ENCODE assay signal across 25 mouse cellular contexts in the genomic region with DNA sequence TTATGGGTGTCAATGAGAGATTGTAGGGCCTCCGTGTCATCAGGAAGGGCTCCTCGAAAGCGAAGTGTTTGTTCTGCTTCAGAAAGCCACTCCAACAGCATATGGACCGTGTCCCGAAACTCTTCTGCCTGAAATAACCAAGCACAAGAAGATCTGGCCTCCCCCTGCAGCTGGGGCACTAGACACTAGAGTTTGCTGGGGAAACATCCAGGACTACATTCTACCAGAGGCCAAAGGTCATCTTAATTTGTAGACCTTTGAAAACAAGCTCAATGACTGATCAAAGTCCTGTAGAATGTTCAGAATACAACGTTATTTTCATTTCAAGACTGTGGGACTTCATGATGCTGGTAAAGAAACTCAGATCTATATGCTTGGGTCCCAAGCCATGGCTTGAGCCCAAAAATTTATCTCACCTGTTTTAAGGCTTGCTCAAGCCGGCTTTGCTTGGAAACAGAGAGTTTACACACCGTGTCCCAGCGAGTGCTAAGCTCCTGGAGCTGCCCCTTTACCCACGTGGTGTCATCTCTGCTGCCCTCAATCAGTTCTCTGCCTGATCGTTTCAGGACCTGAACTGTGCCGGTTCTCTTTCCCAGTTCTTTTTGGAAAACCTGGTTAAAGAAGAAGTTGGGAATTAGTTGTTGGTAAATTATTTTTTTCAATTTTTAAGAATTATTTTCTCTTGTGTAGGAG. TPM values are rescaled to one million over a fixed set of nuclear protein-coding genes. Genes with fewer than 3 reads are reported as not detected.
DNase-seq lines count a peak whose midpoint lies in the region; ATAC-seq and TF ChIP-seq lines count a peak whose summit lies in the region.
"Had no signal": no experiment of that assay in that cellular context is flagged by ENCODE, and none has a peak within 500 bp of the region (broad histone marks: within the 10 kb centered on the region; RNA-seq: fewer than 3 reads in every experiment).

No protein-coding gene starts in this region.

- no peak overlapping the region for H3K4me3 ChIP-seq in liver, embryonic 13.5 days (replicated peaks)
- H3K4me3 ChIP-seq in liver, embryonic 11.5 days (ENCODE audit: low read depth, low read length): no peak overlapping the region
- H3K4me3 ChIP-seq in left cerebral cortex, adult 2 months: no peak overlapping the region
- H3K4me3 ChIP-seq: embryonic facial prominence, embryonic 10.5 days; forebrain, embryonic 13.5 days; heart, embryonic 10.5 days; hindbrain, embryonic 12.5 days had no signal

- H3K9ac ChIP-seq in liver, embryonic 13.5 days: no peak overlapping the region
- H3K9ac ChIP-seq in liver, embryonic 11.5 days (ENCODE audit: low read depth, low read length): no peak overlapping the region
- H3K9ac ChIP-seq: forebrain, embryonic 13.5 days; forebrain, postnatal 0 days; hindbrain, embryonic 12.5 days had no signal

- no peaks in the 10 kb centered on the region for H3K4me1 ChIP-seq in liver, embryonic 13.5 days (replicated peaks)
- H3K4me1 ChIP-seq in liver, embryonic 11.5 days (replicated peaks; ENCODE audit: control insufficient read depth, insufficient read depth, low read length): no peaks in the 10 kb centered on the region
- H3K4me1 ChIP-seq: embryonic facial prominence, embryonic 10.5 days; forebrain, embryonic 13.5 days; heart, embryonic 10.5 days; hindbrain, embryonic 12.5 days had no signal

- peaks cover 80% of the 10 kb centered on the region for H3K36me3 ChIP-seq in liver, embryonic 13.5 days
- H3K36me3 ChIP-seq in liver, embryonic 11.5 days (ENCODE audit: control insufficient read depth, insufficient read depth, low read length): peaks cover 61% of the 10 kb centered on the region

- H3K9me3 ChIP-seq in liver, embryonic 13.5 days (replicated peaks): no peaks in the 10 kb centered on the region
- H3K9me3 ChIP-seq in liver, embryonic 11.5 days (ENCODE audit: control insufficient read depth, low read length): no peaks in the 10 kb centered on the region
- H3K9me3 ChIP-seq: embryonic facial prominence, embryonic 10.5 days; forebrain, embryonic 13.5 days; G1E; heart, embryonic 10.5 days; hindbrain, embryonic 12.5 days had no signal

- TF ChIP-seq CTCF in left cerebral cortex, adult 2 months (IDR thresholded peaks at IDR 0.05): no peak

- no peaks in the 10 kb centered on the region for H3K27me3 ChIP-seq in liver, embryonic 13.5 days
- no peaks in the 10 kb centered on the region for H3K27me3 ChIP-seq in liver, embryonic 11.5 days (replicated peaks; ENCODE audit: control insufficient read depth, insufficient read depth, low read length)
- H3K27me3 ChIP-seq: forebrain, embryonic 13.5 days; hindbrain, embryonic 12.5 days had no signal

- 0 out of 2 replicates have a peak overlapping the region, but pooled peaks have one; percentile 21 for H3K27ac ChIP-seq in liver, embryonic 13.5 days
- H3K27ac ChIP-seq in liver, embryonic 11.5 days (ENCODE audit: low read depth, low read length): no peak overlapping the region
- H3K27ac ChIP-seq in left cerebral cortex, adult 2 months: no peak overlapping the region
- H3K27ac ChIP-seq: embryonic facial prominence, embryonic 10.5 days; forebrain, embryonic 13.5 days; heart, embryonic 10.5 days; hindbrain, embryonic 12.5 days had no signal

- no peak overlapping the region for H3K4me2 ChIP-seq in liver, embryonic 13.5 days
- H3K4me2 ChIP-seq in liver, embryonic 11.5 days: no peak overlapping the region
- H3K4me2 ChIP-seq: forebrain, embryonic 13.5 days; hindbrain, embryonic 12.5 days had no signal

- ATAC-seq in liver, embryonic 13.5 days (ENCODE audit: low read depth): no peak
- ATAC-seq in liver, embryonic 11.5 days (replicated peaks; ENCODE audit: low FRiP score): no peak
- ATAC-seq: CD4-positive, CD25-positive, alpha-beta regulatory T cell, adult 4 months; forebrain, embryonic 13.5 days; forebrain, postnatal 0 days had no signal

- intact Hi-C loops in left cerebral cortex, adult 2 months (cut with DNase I): loop anchor here (5.0 kb wide), 1 partner anchor 113 kb away; no protein-coding TSS in a partner anchor

- 80% methylated on average over 12 of the region's 12 CpGs for WGBS in liver, embryonic 13.5 days (ENCODE audit: insufficient replicate concordance)
- WGBS in liver, embryonic 11.5 days: 89% methylated on average over 12 of the region's 12 CpGs

- DNase-seq in heart, adult 11 months: peak; percentile 78
- DNase-seq in heart, adult 9 months (ENCODE audit: low spot score in 2 of 2): no peak
- peak; percentile 28 to 51 for DNase-seq in kidney, adult 8-10 months
- no peak for DNase-seq in kidney, postnatal 14 days
- no peak for DNase-seq in liver, embryonic 13.5 days
- no peak for DNase-seq in liver, embryonic 11.5 days (ENCODE audit: low spot score)
- no peak for DNase-seq in left cerebral cortex, adult 2 months (ENCODE audit: extremely low spot score in 1 of 2, low spot score in 2 of 2)
- DNase-seq: adrenal gland, adult 8-10 months; adrenal gland, postnatal 36 days; B cell, adult 2 months; cerebellum, adult 2 months; cerebellum, postnatal 10 days; forebrain, postnatal 0 days; gastrocnemius, postnatal 25 days; heart, postnatal 10 days; heart, postnatal 4 days had no signal

RNA-seq across cellular contexts. Expression of a gene that starts 31.4 kb away (rescaled TPM):
- 0.16 and 0.38 TPM in 2 replicates for polyA plus RNA-seq in liver, embryonic 13.5 days (2015; fragmentation: Nextera tagmentation; extraction: Ambion mirVana)
- 0.42 and 0.63 TPM in 2 replicates for polyA plus RNA-seq in liver, embryonic 11.5 days (2014; fragmentation: Nextera tagmentation; extraction: Ambion mirVana)
- under 1 TPM; 0.30 to 0.48 TPM for total RNA-seq in left cerebral cortex, adult 2 months (2021)
- total RNA-seq: granulocyte monocyte progenitor cell, adult 5-6 weeks had no signal
- polyA plus RNA-seq: CD4-positive, CD25-positive, alpha-beta regulatory T cell, adult 4 months; embryonic facial prominence, embryonic 10.5 days; forebrain, embryonic 13.5 days; heart, embryonic 14.5 days had no signal

RNA-seq across cellular contexts. Expression of a gene that starts 51.0 kb away (rescaled TPM):
- 0.06 TPM in 1 of 2 replicates, not detected in the other for polyA plus RNA-seq in liver, embryonic 13.5 days (2015; fragmentation: Nextera tagmentation; extraction: Ambion mirVana)
- 0.18 TPM in 1 of 2 replicates, not detected in the other for polyA plus RNA-seq in liver, embryonic 11.5 days (2014; fragmentation: Nextera tagmentation; extraction: Ambion mirVana)
- total RNA-seq in left cerebral cortex, adult 2 months (2021): not detected
- total RNA-seq: adrenal gland, adult 8-10 months; adrenal gland, postnatal 36 days; granulocyte monocyte progenitor cell, adult 5-6 weeks; heart, postnatal 10 days; heart, postnatal 4 days had no signal
- polyA plus RNA-seq: CD4-positive, CD25-positive, alpha-beta regulatory T cell, adult 4 months; cerebellum, adult 2 months; embryonic facial prominence, embryonic 10.5 days; embryonic facial prominence, embryonic 14.5 days; forebrain, embryonic 13.5 days; G1E; heart, embryonic 10.5 days; heart, embryonic 14.5 days; hindbrain, embryonic 12.5 days had no signal

Comparison
In these comparisons a context has a peak if more than half of its experiments do, and no peak if none do; other contexts are left out.
1. DNase-seq: peak in heart, adult 11 months (single experiment) and kidney, adult 8-10 months (2 of 2); none in heart, adult 9 months (0 of 2), kidney, postnatal 14 days (single experiment), liver, embryonic 13.5 days (single experiment), liver, embryonic 11.5 days (single experiment) and left cerebral cortex, adult 2 months (0 of 2).